Mouse (Mus musculus): Measurements from ENCODE around the gene 9130019O22Rik. TPM values are rescaled to one million over a fixed set of nuclear protein-coding genes. Genes with fewer than 3 reads are reported as not detected.
"Not testable (repeated sequence)": the region's sequence is repeated elsewhere in the genome, so short reads cannot be mapped to it uniquely, and the experiment has no call there.

Gene 9130019O22Rik
- 5.3 and 6.2 TPM in 2 replicates for polyA plus RNA-seq (2015; fragmentation: Nextera tagmentation; extraction: Ambion mirVana)

GRCm38 (mm10) chr7:127386641-127387392 lies at the start of gene 9130019O22Rik:
Gene 9130019O22Rik, minus strand, starts transcription at chr7:127387166.
- no peaks in the 10 kb centered on the region for H3K27me3 ChIP-seq
- no peak within 1 kb of the TSS for H3K27ac ChIP-seq (replicated peaks)
- H3K4me3 ChIP-seq (replicated peaks), result peak within 1 kb of the TSS; percentile 58
- peak; percentile 86 for ATAC-seq (ENCODE audit: insufficient number of reproducible peaks, low FRiP score, low TSS enrichment, low read depth)
- peak within 1 kb of the TSS; percentile 44 for H3K9ac ChIP-seq
- H3K4me2 ChIP-seq (replicated peaks), result peak within 1 kb of the TSS; percentile 64
- no peaks in the 10 kb centered on the region for H3K4me1 ChIP-seq
- H3K36me3 ChIP-seq, result peaks cover 30% of the 10 kb centered on the region
- H3K9me3 ChIP-seq (replicated peaks), result no peaks in the 10 kb centered on the region
- 13% methylated on average over 38 of the region's 38 CpGs for WGBS

GRCm38 (mm10) chr7:127435206-127435605 lies 48.2 kb upstream of the 9130019O22Rik start:
- no peak for ATAC-seq (ENCODE audit: insufficient number of reproducible peaks, low FRiP score, low TSS enrichment, low read depth)
- H3K4me2 ChIP-seq (replicated peaks), result no peak overlapping the region
- H3K9ac ChIP-seq, result no peak overlapping the region
- no peak overlapping the region for H3K4me3 ChIP-seq (replicated peaks)
- WGBS, result 95% methylated on average over 4 of the region's 4 CpGs
- H3K36me3 ChIP-seq, result no peaks in the 10 kb centered on the region
- H3K9me3 ChIP-seq (replicated peaks), result peaks cover 4% of the 10 kb centered on the region; the same call in 1 of the 2 replicates
- H3K27ac ChIP-seq (replicated peaks), result no peak overlapping the region
- H3K27me3 ChIP-seq, result no peaks in the 10 kb centered on the region; the same call in 1 of the 2 replicates
- no peaks in the 10 kb centered on the region for H3K4me1 ChIP-seq

- Histone ChIP-seq H3K9ac (no peak overlapping the region), H3K4me1 (peaks cover 8% of the 10 kb centered on the region), H3K4me3 (replicated peaks) (no peak overlapping the region), H3K4me2 (replicated peaks) (no peak overlapping the region), H3K36me3 (no peaks in the 10 kb centered on the region), H3K27me3 (peaks cover 10% of the 10 kb centered on the region), H3K27ac (replicated peaks) (no peak overlapping the region), H3K9me3 (replicated peaks) (no peaks in the 10 kb centered on the region)
- no peak for ATAC-seq (ENCODE audit: insufficient number of reproducible peaks, low FRiP score, low TSS enrichment, low read depth)
- 68% methylated on average over 3 of the region's 3 CpGs for WGBS
These were observed 39.4 kb upstream of the 9130019O22Rik start for GRCm38 (mm10) chr7:127426354-127426753.

GRCm38 (mm10) chr7:127425911-127426310 lies 38.9 kb upstream of the 9130019O22Rik start:
- no peak for ATAC-seq (ENCODE audit: insufficient number of reproducible peaks, low FRiP score, low TSS enrichment, low read depth)
- H3K27me3 ChIP-seq, result peaks cover 10% of the 10 kb centered on the region
- no peak overlapping the region for H3K4me2 ChIP-seq (replicated peaks)
- no peak overlapping the region for H3K27ac ChIP-seq (replicated peaks)
- no peak overlapping the region for H3K9ac ChIP-seq
- H3K4me3 ChIP-seq (replicated peaks), result no peak overlapping the region
- WGBS, result 87% methylated on average over 2 of the region's 2 CpGs
- no peaks in the 10 kb centered on the region for H3K36me3 ChIP-seq
- no peaks in the 10 kb centered on the region for H3K9me3 ChIP-seq (replicated peaks)
- H3K4me1 ChIP-seq, result peaks cover 13% of the 10 kb centered on the region

DNA sequence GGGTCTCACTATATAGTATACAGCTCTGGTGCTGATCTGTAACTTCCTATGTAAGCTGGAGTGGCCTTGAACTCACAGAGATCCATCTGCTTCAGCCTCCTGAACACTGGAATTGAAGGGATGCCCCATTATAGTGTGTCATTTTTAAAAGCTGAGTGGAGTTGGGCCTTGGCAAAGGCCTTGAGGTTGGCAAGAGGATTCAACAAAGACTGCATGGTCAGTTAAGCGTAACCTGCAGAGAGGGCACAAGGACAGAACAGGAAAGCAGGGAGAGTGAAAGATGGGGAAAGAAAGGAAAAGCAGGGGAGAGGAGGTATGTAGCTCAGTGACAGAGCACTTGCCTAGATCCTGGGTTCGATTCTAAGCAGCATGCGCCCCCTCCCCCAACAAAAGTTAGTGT lies 38.3 kb upstream of the 9130019O22Rik start:
- no peak for ATAC-seq (ENCODE audit: insufficient number of reproducible peaks, low FRiP score, low TSS enrichment, low read depth)
- no peak overlapping the region for H3K9ac ChIP-seq
- H3K27me3 ChIP-seq, result peaks cover 10% of the 10 kb centered on the region
- H3K9me3 ChIP-seq (replicated peaks), result no peaks in the 10 kb centered on the region
- H3K36me3 ChIP-seq, result no peaks in the 10 kb centered on the region
- H3K27ac ChIP-seq (replicated peaks), result no peak overlapping the region
- no peak overlapping the region for H3K4me3 ChIP-seq (replicated peaks)
- 85% methylated on average over 3 of the region's 3 CpGs for WGBS
- H3K4me1 ChIP-seq, result peaks cover 14% of the 10 kb centered on the region
- no peak overlapping the region for H3K4me2 ChIP-seq (replicated peaks)

GRCm38 (mm10) chr7:127422247-127422646 lies 35.3 kb upstream of the 9130019O22Rik start:
- peak overlapping the region; percentile 77; the same call in 1 of the 2 replicates for H3K27ac ChIP-seq (replicated peaks)
- H3K4me3 ChIP-seq (replicated peaks), result peak overlapping the region; percentile 82
- H3K9ac ChIP-seq, result peak overlapping the region; percentile 81; the same call in 1 of the 2 replicates
- no peak; the same call in 1 of the 2 replicates for ATAC-seq (ENCODE audit: insufficient number of reproducible peaks, low FRiP score, low TSS enrichment, low read depth)
- H3K36me3 ChIP-seq, result peaks cover 10% of the 10 kb centered on the region
- peaks cover 10% of the 10 kb centered on the region for H3K27me3 ChIP-seq
- peak overlapping the region; percentile 93 for H3K4me2 ChIP-seq (replicated peaks)
- H3K4me1 ChIP-seq, result peaks cover 14% of the 10 kb centered on the region
- under 1% methylated on average over 15 of the region's 15 CpGs for WGBS
- no peaks in the 10 kb centered on the region for H3K9me3 ChIP-seq (replicated peaks)

DNA sequence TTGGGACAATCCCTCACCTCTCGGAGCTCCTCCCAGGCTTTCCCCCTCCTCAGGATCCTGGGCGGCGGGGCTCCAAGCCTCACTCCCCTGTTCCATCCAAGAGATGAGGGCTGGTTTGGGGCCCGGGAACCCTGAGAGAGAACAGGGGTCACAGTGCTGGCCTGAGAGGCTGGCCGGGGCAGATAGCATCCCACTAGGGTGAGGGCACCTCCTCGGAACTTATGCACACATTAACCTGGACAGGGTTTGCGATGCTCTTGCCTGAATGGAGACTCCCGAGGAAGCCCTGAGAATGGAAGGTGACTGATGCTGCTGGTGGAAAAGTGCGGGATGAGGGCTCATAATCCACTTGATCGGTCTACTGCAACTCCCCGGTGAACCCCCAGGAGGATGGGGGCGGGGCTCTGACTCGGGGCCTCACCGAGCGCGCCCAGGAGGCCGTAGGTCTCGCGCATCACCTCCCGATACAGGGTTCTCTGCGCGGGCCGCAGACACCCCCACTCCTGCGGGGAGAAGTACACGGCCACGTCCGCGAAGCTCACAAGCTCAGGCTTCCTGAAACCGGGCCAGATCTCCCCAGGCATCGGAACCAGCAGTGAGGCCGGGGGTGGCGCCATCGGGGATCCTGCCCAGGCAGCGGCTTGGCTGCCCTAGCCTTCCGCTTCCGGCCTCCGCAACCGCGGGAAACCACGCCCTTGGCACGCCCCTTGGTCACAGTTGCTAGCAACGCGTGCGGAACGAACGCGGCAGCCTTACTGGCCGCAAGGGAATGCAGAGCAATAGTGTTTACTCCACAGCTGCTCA lies 34.6 kb upstream of the 9130019O22Rik start, which contains the start of gene Zfp688:
Zfp688 (minus strand) TSS at position 681 of the 804 bp plus-strand sequence.
- under 1% methylated on average over 48 of the region's 48 CpGs for WGBS
- Histone ChIP-seq H3K27ac (replicated peaks) (peak within 1 kb of the TSS; percentile 77), H3K9ac (peak within 1 kb of the TSS; percentile 81), H3K9me3 (replicated peaks) (no peaks in the 10 kb centered on the region), H3K4me1 (peaks cover 14% of the 10 kb centered on the region), H3K36me3 (peaks cover 10% of the 10 kb centered on the region), H3K4me3 (replicated peaks) (peak within 1 kb of the TSS; percentile 82), H3K4me2 (replicated peaks) (peak within 1 kb of the TSS; percentile 93), H3K27me3 (peaks cover 10% of the 10 kb centered on the region)
- ATAC-seq (ENCODE audit: insufficient number of reproducible peaks, low FRiP score, low TSS enrichment, low read depth), result peak; percentile 94

DNA sequence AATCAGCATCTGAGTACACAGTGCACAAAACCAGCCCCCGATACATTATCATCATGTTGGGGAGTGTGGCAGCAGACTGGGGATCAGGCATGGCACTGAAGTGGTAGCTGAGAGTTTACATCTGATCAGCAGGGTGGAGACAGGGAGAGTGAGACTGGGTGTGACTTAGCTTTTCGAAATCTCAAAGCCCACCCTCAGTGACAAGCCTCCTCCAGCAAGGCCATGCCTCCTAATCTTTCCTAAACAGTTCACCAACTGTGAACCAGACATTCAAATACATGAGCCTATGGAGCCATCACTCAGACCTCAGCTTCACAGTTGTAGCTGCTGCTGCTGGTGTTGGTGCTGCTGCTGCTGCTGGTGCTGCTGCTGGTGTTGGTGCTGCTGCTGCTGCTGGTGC lies 24.5 kb upstream of the 9130019O22Rik start:
- Histone ChIP-seq H3K4me1 (no peaks in the 10 kb centered on the region), H3K9me3 (replicated peaks) (no peaks in the 10 kb centered on the region), H3K27ac (replicated peaks) (no peak overlapping the region), H3K27me3 (no peaks in the 10 kb centered on the region), H3K9ac (no peak overlapping the region), H3K4me2 (replicated peaks) (no peak overlapping the region), H3K36me3 (no peaks in the 10 kb centered on the region), H3K4me3 (replicated peaks) (no peak overlapping the region)
- 75% methylated on average over 2 of the region's 2 CpGs for WGBS
- no peak for ATAC-seq (ENCODE audit: insufficient number of reproducible peaks, low FRiP score, low TSS enrichment, low read depth)

DNA sequence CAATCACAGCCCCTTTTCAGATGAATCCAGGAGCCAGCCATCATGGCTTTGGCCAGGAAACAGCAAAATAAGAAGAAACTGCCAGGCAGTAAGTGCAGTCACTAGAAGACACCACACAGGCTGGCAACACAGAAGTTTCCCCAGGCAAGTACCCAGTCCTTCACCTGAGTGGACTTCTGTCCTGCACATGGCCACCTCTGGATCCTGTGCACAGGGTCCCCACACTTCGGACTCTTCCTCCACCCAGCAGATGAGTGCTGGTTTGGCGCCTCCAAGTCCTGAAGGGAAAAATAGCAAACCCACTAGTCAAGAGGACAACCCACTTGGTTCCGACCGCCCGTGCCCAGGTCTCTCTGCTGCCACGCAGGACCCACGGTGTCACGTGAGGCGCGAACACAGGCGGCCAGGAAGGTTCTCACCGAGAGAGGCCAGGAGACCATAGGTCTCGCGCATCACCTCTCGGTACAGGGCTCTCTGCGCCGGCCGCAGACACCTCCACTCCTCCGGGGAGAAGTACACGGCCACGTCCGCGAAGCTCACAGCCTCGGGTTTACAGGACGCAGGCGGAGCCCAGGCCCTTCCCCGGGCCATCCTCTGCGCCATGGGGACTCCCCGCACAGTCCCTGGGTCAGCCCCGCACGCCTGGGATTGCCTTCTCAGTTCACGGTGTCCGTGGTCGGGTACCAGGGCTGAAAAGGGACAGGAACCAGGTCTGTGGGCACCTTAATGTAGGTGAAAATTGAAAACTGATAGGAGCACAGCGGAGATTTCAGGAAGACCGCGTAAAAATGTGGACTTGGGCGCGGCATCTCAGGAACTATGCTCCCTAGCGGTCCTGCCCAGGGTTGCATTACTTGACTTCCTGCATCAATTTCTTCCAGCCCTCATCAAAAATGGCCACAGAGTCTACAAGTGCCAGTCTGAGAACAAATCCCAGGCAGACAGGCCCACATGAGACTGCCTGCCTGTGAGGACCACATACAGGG lies 19.3 kb upstream of the 9130019O22Rik start, which contains the start of gene Zfp764:
Zfp764 (minus strand) TSS at position 821 of the 986 bp plus-strand sequence.
- Histone ChIP-seq H3K4me2 (replicated peaks) (peak within 1 kb of the TSS; percentile 91), H3K4me3 (replicated peaks) (peak within 1 kb of the TSS; percentile 58), H3K9ac (peak within 1 kb of the TSS; percentile 66), H3K27ac (replicated peaks) (peak within 1 kb of the TSS; percentile 80)
- H3K27me3 ChIP-seq; H3K4me1 ChIP-seq; H3K9me3 ChIP-seq (replicated peaks); H3K36me3 ChIP-seq: not testable (repeated sequence)
- 5% methylated on average over 40 of the region's 40 CpGs for WGBS
- ATAC-seq (ENCODE audit: insufficient number of reproducible peaks, low FRiP score, low TSS enrichment, low read depth), result peak; percentile 85

DNA sequence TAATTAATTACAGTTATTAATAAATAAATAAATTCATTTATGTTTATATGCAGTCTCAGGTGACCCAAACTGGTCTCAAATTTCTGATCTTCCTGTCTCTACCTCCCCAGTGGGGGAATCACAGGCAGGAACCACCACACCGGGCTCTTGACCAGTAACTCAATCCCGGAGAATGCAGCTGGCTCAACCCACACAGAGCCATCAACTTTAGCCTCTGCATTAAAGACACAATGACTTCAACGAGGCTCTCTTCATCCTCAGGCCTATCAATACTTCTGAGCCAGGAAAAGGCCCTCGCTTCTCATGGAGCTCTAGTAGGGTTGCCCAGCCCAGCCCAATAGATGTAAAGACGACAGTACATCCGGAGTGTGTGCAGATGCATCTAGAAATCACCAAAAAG lies 17.1 kb upstream of the 9130019O22Rik start:
- not testable (repeated sequence) for H3K4me3 ChIP-seq (replicated peaks); ATAC-seq (ENCODE audit: insufficient number of reproducible peaks, low FRiP score, low TSS enrichment, low read depth); H3K36me3 ChIP-seq; H3K4me1 ChIP-seq; H3K27me3 ChIP-seq; H3K9ac ChIP-seq; H3K4me2 ChIP-seq (replicated peaks); H3K27ac ChIP-seq (replicated peaks); H3K9me3 ChIP-seq (replicated peaks)
- WGBS, result 93% methylated on average over 6 of the region's 6 CpGs

All from embryonic facial prominence, embryonic 15.5 days (tissue).